Mouse (Mus musculus): ENCODE data around the gene Tbc1d10c. TPM values are rescaled to one million over a fixed set of nuclear protein-coding genes. Genes with fewer than 3 reads are reported as not detected.
A peak's percentile ranks its signal among the peaks of the same experiment; 100 is the strongest.

The Tbc1d10c gene
- polyA plus RNA-seq, 1 experiment from 2014 or later, result 2.3 TPM

GRCm38 (mm10) chr19:4204889-4205288, 13.8 kb upstream of the Tbc1d10c start:
- Histone ChIP-seq H3K4me2 (replicated peaks; ENCODE audit: low read depth) (no peak overlapping the region), H3K4me3 (ENCODE audit: low read depth, low read length) (no peak overlapping the region), H3K9ac (ENCODE audit: low read length) (no peak overlapping the region), H3K36me3 (ENCODE audit: control insufficient read depth, insufficient read depth, low read length) (no peaks in the 10 kb centered on the region), H3K9me3 (ENCODE audit: control insufficient read depth, low read length) (no peaks in the 10 kb centered on the region), H3K27ac (replicated peaks) (no peak overlapping the region), H3K4me1 (replicated peaks; ENCODE audit: control insufficient read depth, insufficient read depth) (peaks cover 4% of the 10 kb centered on the region), H3K27me3 (ENCODE audit: control insufficient read depth, insufficient read depth, low read length) (no peaks in the 10 kb centered on the region; the same call in 1 of the 2 replicates)
- TF ChIP-seq EP300 (optimal IDR thresholded peaks at IDR 0.05) (no peak), CTCF (IDR thresholded peaks at IDR 0.05; ENCODE audit: low read depth) (peak; percentile 38)
- ATAC-seq (ENCODE audit: low FRiP score, low TSS enrichment) (no peak), DNase-seq (ENCODE audit: low spot score) (no peak)
- WGBS, result 51% methylated on average over 4 of the region's 4 CpGs

DNA sequence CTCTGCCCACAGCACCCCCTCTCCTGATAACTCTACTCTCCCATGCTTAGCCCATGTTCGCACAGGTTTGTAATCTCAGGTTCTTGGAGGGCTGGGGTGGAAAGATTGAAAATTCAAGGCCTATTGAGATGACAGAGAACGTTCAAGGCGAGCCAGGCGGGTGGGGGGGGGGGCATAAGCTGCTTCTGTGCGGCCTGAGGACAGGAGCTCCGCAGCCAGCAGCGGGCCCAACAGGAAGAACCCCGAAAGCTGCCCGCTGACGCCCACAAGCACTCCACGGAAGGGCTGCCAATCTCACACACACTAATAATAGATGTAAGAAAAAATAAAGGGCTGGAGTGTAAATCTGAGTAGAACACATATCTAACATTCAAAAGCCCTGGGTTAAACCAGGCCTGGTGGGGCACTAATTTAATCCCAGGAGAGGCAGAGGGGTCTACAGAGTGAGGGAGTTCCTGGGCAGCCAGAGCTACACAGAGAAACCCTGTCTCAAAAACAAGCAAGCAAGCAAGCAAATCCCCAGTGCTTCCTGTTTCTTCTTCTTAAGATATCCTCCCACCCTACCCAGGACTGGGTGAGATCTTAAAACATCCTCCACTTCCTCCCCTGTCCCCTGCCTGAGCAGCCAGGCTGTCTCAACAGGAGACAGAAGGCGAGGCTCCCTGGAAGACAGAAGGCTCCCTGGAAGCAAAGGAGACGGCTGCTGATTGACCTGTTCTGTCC, 12.7 kb upstream of the Tbc1d10c start:
- Histone ChIP-seq H3K4me3 (ENCODE audit: low read depth, low read length) (no peak overlapping the region), H3K27me3 (ENCODE audit: control insufficient read depth, insufficient read depth, low read length) (no peaks in the 10 kb centered on the region; the same call in 1 of the 2 replicates), H3K27ac (replicated peaks) (no peak overlapping the region), H3K9ac (ENCODE audit: low read length) (no peak overlapping the region), H3K4me2 (replicated peaks; ENCODE audit: low read depth) (no peak overlapping the region), H3K36me3 (ENCODE audit: control insufficient read depth, insufficient read depth, low read length) (no peaks in the 10 kb centered on the region), H3K9me3 (ENCODE audit: control insufficient read depth, low read length) (no peaks in the 10 kb centered on the region), H3K4me1 (replicated peaks; ENCODE audit: control insufficient read depth, insufficient read depth) (peaks cover 4% of the 10 kb centered on the region)
- DNase-seq (ENCODE audit: low spot score), result no peak
- ATAC-seq (ENCODE audit: low FRiP score, low TSS enrichment), result no peak
- WGBS, result 64% methylated on average over 13 of the region's 13 CpGs
- TF ChIP-seq EP300 (optimal IDR thresholded peaks at IDR 0.05) (no peak), CTCF (IDR thresholded peaks at IDR 0.05; ENCODE audit: low read depth) (no peak)

DNA sequence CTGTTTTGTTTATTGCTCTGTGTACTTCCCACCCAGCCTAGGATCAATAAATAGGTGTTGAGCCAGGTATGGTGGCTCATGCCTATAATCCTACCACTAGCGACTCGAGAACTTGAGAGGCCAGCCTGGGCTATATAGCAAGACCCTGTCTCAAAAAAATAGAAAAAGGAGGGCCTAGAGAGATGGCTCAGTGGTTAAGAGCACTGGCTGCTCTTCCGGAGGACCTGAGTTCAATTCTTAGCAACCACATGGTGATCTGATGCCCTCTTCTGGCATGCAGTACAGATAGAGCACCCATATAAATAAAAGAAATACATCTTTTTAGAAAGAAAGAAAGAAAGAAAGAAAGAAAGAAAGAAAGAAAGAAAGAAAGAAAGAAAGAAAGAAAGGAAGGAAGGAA, 12.1 kb upstream of the Tbc1d10c start:
- Histone ChIP-seq H3K36me3 (ENCODE audit: control insufficient read depth, insufficient read depth, low read length) (no peaks in the 10 kb centered on the region), H3K9me3 (ENCODE audit: control insufficient read depth, low read length) (no peaks in the 10 kb centered on the region), H3K4me2 (replicated peaks; ENCODE audit: low read depth) (no peak overlapping the region), H3K4me3 (ENCODE audit: low read depth, low read length) (no peak overlapping the region), H3K4me1 (replicated peaks; ENCODE audit: control insufficient read depth, insufficient read depth) (peaks cover 4% of the 10 kb centered on the region), H3K27ac (replicated peaks) (no peak overlapping the region), H3K9ac (ENCODE audit: low read length) (no peak overlapping the region), H3K27me3 (ENCODE audit: control insufficient read depth, insufficient read depth, low read length) (no peaks in the 10 kb centered on the region; the same call in 1 of the 2 replicates)
- TF ChIP-seq CTCF (IDR thresholded peaks at IDR 0.05; ENCODE audit: low read depth) (peak; percentile 17; the same call in 1 of the 2 replicates), EP300 (optimal IDR thresholded peaks at IDR 0.05) (no peak)
- no peak for ATAC-seq (ENCODE audit: low FRiP score, low TSS enrichment)
- DNase-seq (ENCODE audit: low spot score), result no peak
- WGBS, result 69% methylated on average over 3 of the region's 3 CpGs

DNA sequence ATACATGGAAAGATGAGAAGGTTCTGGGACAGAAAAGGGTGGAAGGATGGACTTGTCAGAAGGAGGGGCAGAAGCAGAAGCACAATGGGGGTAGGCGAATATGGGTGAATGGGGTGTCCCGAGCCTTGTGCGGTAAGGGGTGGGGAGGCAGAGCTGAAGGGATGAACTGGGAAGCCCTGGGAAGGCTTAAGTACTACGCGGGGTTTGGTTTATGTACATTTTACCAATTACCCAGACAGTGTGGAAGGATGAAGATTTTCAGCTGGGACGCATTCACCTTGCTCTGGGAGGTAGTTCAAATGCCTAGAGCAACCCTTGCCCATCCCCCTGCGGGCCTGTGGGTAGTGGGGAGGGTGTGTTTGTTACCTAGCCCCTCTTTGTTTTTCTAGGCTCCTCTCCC, 11.1 kb upstream of the Tbc1d10c start:
- Histone ChIP-seq H3K27me3 (ENCODE audit: control insufficient read depth, insufficient read depth, low read length) (no peaks in the 10 kb centered on the region; the same call in 1 of the 2 replicates), H3K9ac (ENCODE audit: low read length) (peak overlapping the region; percentile 70), H3K36me3 (ENCODE audit: control insufficient read depth, insufficient read depth, low read length) (no peaks in the 10 kb centered on the region), H3K27ac (replicated peaks) (peak overlapping the region; percentile 65; the same call in 1 of the 2 replicates), H3K4me1 (replicated peaks; ENCODE audit: control insufficient read depth, insufficient read depth) (peaks cover 4% of the 10 kb centered on the region), H3K4me2 (replicated peaks; ENCODE audit: low read depth) (peak overlapping the region; percentile 92), H3K4me3 (ENCODE audit: low read depth, low read length) (peak overlapping the region; percentile 54), H3K9me3 (ENCODE audit: control insufficient read depth, low read length) (no peaks in the 10 kb centered on the region)
- DNase-seq (ENCODE audit: low spot score) (no peak), ATAC-seq (ENCODE audit: low FRiP score, low TSS enrichment) (no peak)
- 30% methylated on average over 7 of the region's 7 CpGs for WGBS
- no peak for TF ChIP-seq CTCF (IDR thresholded peaks at IDR 0.05; ENCODE audit: low read depth)
- TF ChIP-seq EP300 (optimal IDR thresholded peaks at IDR 0.05), result no peak

DNA sequence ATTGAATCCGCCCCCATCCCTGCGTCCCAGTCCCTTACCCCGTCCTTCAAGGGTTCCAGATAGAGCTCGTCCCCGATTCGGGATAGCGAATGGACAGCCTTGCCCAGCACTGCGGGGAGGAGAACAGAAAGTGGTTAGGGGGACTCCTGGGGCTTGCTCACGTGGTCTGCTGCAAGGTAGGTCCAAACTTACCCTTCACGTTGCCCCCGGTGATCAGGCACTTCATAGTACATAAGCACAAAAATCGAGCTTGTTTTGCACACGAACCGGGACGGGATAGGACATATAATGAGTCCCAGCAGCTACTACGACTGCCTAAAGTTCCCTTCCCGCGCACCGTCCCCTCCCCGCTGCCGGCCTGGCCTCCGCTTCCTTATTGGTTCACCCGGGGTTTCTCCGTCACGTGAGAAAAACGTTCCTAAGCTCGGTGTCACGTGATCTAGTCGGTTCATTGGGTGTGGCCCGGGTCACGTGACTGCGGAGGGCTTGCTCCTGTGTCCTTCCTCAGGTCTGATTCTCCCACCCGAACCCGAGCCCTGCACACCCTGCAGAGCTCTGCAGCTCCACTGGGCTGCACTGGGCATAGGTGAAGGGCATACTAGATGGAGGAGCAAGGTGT, 10.3 kb upstream of the Tbc1d10c start, which contains the start of gene Rad9a:
Gene Rad9a (minus strand): TSS at position 372 of the 619 bp plus-strand sequence.
- Histone ChIP-seq H3K4me3 (ENCODE audit: low read depth, low read length) (peak within 1 kb of the TSS; percentile 54), H3K9ac (ENCODE audit: low read length) (peak within 1 kb of the TSS; percentile 77), H3K4me2 (replicated peaks; ENCODE audit: low read depth) (peak within 1 kb of the TSS; percentile 92), H3K27me3 (ENCODE audit: control insufficient read depth, insufficient read depth, low read length) (no peaks in the 10 kb centered on the region; the same call in 1 of the 2 replicates), H3K9me3 (ENCODE audit: control insufficient read depth, low read length) (no peaks in the 10 kb centered on the region), H3K4me1 (replicated peaks; ENCODE audit: control insufficient read depth, insufficient read depth) (peaks cover 4% of the 10 kb centered on the region), H3K36me3 (ENCODE audit: control insufficient read depth, insufficient read depth, low read length) (peaks cover 4% of the 10 kb centered on the region), H3K27ac (replicated peaks) (peak within 1 kb of the TSS; percentile 73)
- peak; percentile 96 for DNase-seq (ENCODE audit: low spot score)
- ATAC-seq (ENCODE audit: low FRiP score, low TSS enrichment), result peak; percentile 79
- WGBS, result under 1% methylated on average over 34 of the region's 34 CpGs
- TF ChIP-seq CTCF (IDR thresholded peaks at IDR 0.05; ENCODE audit: low read depth), result 0 out of 2 replicates have a peak, but pooled peaks have one; percentile 18
- TF ChIP-seq EP300 (optimal IDR thresholded peaks at IDR 0.05), result no peak

DNA sequence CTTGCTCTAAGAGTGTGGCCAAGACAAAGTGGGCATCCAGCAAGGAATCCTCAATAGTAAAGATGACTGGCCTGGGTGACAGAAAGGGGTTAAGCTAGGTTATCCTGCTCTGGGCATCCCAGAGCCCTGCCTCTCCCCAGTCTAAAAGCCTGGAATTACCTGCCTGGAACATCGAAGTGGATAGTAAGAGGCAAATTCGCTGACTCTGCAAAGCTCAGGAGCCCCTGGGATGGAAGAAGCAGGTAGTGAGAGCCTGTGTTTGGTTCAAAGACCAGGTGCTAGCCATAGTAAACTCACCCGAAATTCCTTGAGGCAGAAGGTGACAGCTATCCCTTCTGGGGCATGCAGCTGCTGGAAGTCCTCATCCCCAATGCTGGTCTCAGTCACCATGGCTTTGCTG, 6.1 kb upstream of the Tbc1d10c start:
- WGBS, result 53% methylated on average over 3 of the region's 3 CpGs
- ATAC-seq (ENCODE audit: low FRiP score, low TSS enrichment) (no peak), DNase-seq (ENCODE audit: low spot score) (no peak)
- no peak overlapping the region for H3K4me3 ChIP-seq (ENCODE audit: low read depth, low read length)
- H3K9ac ChIP-seq (ENCODE audit: low read length), result no peak overlapping the region
- no peak overlapping the region for H3K27ac ChIP-seq (replicated peaks)
- peaks cover 7% of the 10 kb centered on the region for H3K4me1 ChIP-seq (replicated peaks; ENCODE audit: control insufficient read depth, insufficient read depth)
- H3K27me3 ChIP-seq (ENCODE audit: control insufficient read depth, insufficient read depth, low read length), result no peaks in the 10 kb centered on the region
- H3K4me2 ChIP-seq (replicated peaks; ENCODE audit: low read depth), result no peak overlapping the region
- peaks cover 23% of the 10 kb centered on the region for H3K36me3 ChIP-seq (ENCODE audit: control insufficient read depth, insufficient read depth, low read length)
- TF ChIP-seq CTCF (IDR thresholded peaks at IDR 0.05; ENCODE audit: low read depth), result no peak
- TF ChIP-seq EP300 (optimal IDR thresholded peaks at IDR 0.05), result no peak
- no peaks in the 10 kb centered on the region for H3K9me3 ChIP-seq (ENCODE audit: control insufficient read depth, low read length)
